Mouse (Mus musculus): ENCODE results near the gene Gjb3. TPM values are rescaled to one million over a fixed set of nuclear protein-coding genes. Genes with fewer than 3 reads are reported as not detected.

Gene Gjb3
- total and polyA plus RNA-seq, 3 experiments: not detected

DNA sequence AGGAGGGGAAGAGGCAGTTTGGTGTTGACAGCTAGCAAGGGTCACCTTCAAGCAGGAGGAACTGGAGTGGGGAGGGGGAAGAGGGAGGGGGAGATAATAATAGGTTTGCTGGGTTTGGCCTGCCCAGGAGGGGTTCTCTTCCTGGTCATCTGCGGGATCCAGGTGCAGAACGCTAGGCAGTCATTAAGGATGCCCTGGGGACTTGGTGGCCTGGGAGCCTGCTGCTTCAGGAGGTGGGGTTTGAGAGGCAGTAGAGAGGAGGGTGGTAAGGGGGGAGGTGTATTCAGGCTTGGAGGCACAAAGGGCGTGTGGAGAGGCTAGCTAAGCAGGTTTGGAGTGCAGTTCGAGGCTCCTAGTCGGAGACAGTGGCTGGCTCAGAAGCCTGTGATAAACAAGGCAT is 34.8 kb upstream of the Gjb3 start:
- Histone ChIP-seq H3K27me3 (replicated peaks) (peaks cover 2% of the 10 kb centered on the region), H3K9ac (ENCODE audit: insufficient read depth, low read depth) (no peak overlapping the region), H3K79me2 (replicated peaks; ENCODE audit: control insufficient read depth, extremely low read depth, insufficient read depth, poor library complexity, severe bottlenecking) (no peaks in the 10 kb centered on the region), H3K36me3 (replicated peaks in 1 of 2; ENCODE audit: control insufficient read depth in 1 of 2, insufficient read depth in 1 of 2, low read length in 1 of 2) (no peaks in the 10 kb centered on the region), H3K4me1 (ENCODE audit: control insufficient read depth in 1 of 2, insufficient read depth in 2 of 2) (peaks cover 0 to 22% of the 10 kb centered on the region in 2 experiments; a peak in 2 of 4 replicates), H3K4me2 (ENCODE audit: insufficient read depth, low read depth, poor library complexity, severe bottlenecking) (no peak overlapping the region), H3K4me3 (replicated peaks in 1 of 3; ENCODE audit: low read depth in 2 of 3, low read length in 2 of 3, poor library complexity in 1 of 3) (no peak overlapping the region), H3K9me3 (replicated peaks; ENCODE audit: low read length) (peaks cover 7% of the 10 kb centered on the region), H3K27ac (ENCODE audit: insufficient read depth, low read depth) (no peak overlapping the region)
- peak; percentile 41 for DNase-seq (ENCODE audit: extremely low read depth)
- dilution Hi-C loops (cut with MboI; ENCODE audit: extremely low pct_ligation_motif_present, extremely low pct_unique_long_range_greater_than_20kb, low sequenced_read_pairs) (no loop called here), in situ Hi-C loops (cut with MboI; ENCODE audit: low pct_ligation_motif_present, low pct_unique_long_range_greater_than_20kb, low sequenced_read_pairs) (loop anchor here (25.0 kb wide), 1 partner anchor 1172 kb away; no protein-coding TSS in a partner anchor)
- TF ChIP-seq TBP (conservative IDR thresholded peaks at IDR 0.05; ENCODE audit: low read depth, low read length) (no peak), POLR2AphosphoS2 (IDR thresholded peaks at IDR 0.05; ENCODE audit: low read depth, low read length) (no peak)

DNA sequence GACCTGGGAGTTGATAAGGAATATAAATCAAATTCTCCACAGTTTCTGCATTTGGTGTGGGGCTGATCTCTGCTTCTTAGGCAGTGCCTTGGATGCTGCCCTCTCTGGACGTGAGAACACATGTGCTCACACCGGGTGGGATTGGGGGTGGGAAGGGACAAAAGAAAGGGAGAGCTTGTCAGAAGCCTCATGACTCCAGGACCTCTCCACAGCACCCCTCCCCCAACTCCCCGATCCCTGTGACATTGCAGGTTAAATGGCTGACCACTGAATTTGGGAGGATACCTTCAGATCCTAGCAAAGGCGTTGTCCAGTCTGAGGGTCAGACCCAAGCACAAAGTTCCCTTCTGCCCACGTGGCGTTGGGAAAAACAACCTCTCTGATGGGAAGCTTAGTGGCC is 33.8 kb upstream of the Gjb3 start:
- no peak overlapping the region for H3K27ac ChIP-seq (ENCODE audit: insufficient read depth, low read depth)

DNA sequence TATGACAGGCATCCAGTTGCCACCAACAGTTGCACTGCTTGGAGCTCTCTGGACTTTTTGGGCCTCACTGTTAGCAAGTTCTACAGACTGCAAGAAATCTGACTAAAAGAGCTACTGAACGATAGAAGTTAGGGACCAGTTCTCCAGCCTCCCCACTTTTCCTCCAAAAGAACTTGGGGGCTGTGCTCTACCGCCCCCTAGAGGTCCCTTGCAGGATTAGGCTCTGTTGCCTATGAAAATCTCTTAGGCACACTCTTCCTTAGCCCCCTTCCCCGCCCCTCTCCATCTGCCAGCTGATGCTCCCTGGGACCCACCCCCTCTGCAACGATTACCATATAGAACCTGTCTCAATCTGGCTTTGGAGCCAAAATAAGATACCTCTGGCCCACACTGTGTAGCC is 32.7 kb upstream of the Gjb3 start:
- H3K4me3 ChIP-seq (replicated peaks in 1 of 3; ENCODE audit: low read depth in 2 of 3, low read length in 2 of 3, poor library complexity in 1 of 3): no peak overlapping the region
- TF ChIP-seq CTCF (conservative IDR thresholded peaks at IDR 0.05 in 1 of 2, IDR thresholded peaks at IDR 0.05 in 1 of 2; ENCODE audit: low read depth in 2 of 2, low read length in 2 of 2) (no peak), TBP (conservative IDR thresholded peaks at IDR 0.05; ENCODE audit: low read depth, low read length) (no peak), POLR2A (IDR thresholded peaks at IDR 0.05; ENCODE audit: low read depth, low read length) (no peak), RCOR1 (conservative IDR thresholded peaks at IDR 0.05; ENCODE audit: low read depth, low read length) (no peak), POLR2AphosphoS2 (IDR thresholded peaks at IDR 0.05; ENCODE audit: low read depth, low read length) (no peak), MEF2A (IDR thresholded peaks at IDR 0.05; ENCODE audit: borderline replicate concordance, low read depth, low read length) (no peak), E2F4 (IDR thresholded peaks at IDR 0.05; ENCODE audit: insufficient replicate concordance, low read depth, low read length) (no peak), TCF12 (IDR thresholded peaks at IDR 0.05; ENCODE audit: low read depth, low read length) (no peak), MXI1 (IDR thresholded peaks at IDR 0.05; ENCODE audit: low read depth, low read length) (no peak), ZNF384 (IDR thresholded peaks at IDR 0.05; ENCODE audit: low read depth, low read length) (no peak), RAD21 (IDR thresholded peaks at IDR 0.05; ENCODE audit: low read depth, low read length) (no peak)
- dilution Hi-C loops (cut with MboI; ENCODE audit: extremely low pct_ligation_motif_present, extremely low pct_unique_long_range_greater_than_20kb, low sequenced_read_pairs): no loop called here
- no peaks in the 10 kb centered on the region for H3K79me2 ChIP-seq (replicated peaks; ENCODE audit: control insufficient read depth, extremely low read depth, insufficient read depth, poor library complexity, severe bottlenecking)
- no peaks in the 10 kb centered on the region for H3K36me3 ChIP-seq (replicated peaks in 1 of 2; ENCODE audit: control insufficient read depth in 1 of 2, insufficient read depth in 1 of 2, low read length in 1 of 2)
- peaks cover 6% of the 10 kb centered on the region for H3K9me3 ChIP-seq (replicated peaks; ENCODE audit: low read length)
- in situ Hi-C loops (cut with MboI; ENCODE audit: low pct_ligation_motif_present, low pct_unique_long_range_greater_than_20kb, low sequenced_read_pairs): loop anchor here (25.0 kb wide), 1 partner anchor 1174 kb away; no protein-coding TSS in a partner anchor
- no peak overlapping the region for H3K27ac ChIP-seq (ENCODE audit: insufficient read depth, low read depth)
- H3K27me3 ChIP-seq (replicated peaks): no peaks in the 10 kb centered on the region
- no peak for DNase-seq (ENCODE audit: extremely low read depth)
- no peak overlapping the region for H3K4me2 ChIP-seq (ENCODE audit: insufficient read depth, low read depth, poor library complexity, severe bottlenecking)
- H3K4me1 ChIP-seq (ENCODE audit: control insufficient read depth in 1 of 2, insufficient read depth in 2 of 2): peaks cover 0 to 22% of the 10 kb centered on the region in 2 experiments; a peak in 2 of 4 replicates
- H3K9ac ChIP-seq (ENCODE audit: insufficient read depth, low read depth): no peak overlapping the region

More for the DNA sequence above, 33.8 kb upstream of the Gjb3 start:
- Histone ChIP-seq H3K9me3 (replicated peaks; ENCODE audit: low read length) (peaks cover 5% of the 10 kb centered on the region), H3K36me3 (replicated peaks in 1 of 2; ENCODE audit: control insufficient read depth in 1 of 2, insufficient read depth in 1 of 2, low read length in 1 of 2) (no peaks in the 10 kb centered on the region), H3K9ac (ENCODE audit: insufficient read depth, low read depth) (no peak overlapping the region), H3K4me2 (ENCODE audit: insufficient read depth, low read depth, poor library complexity, severe bottlenecking) (no peak overlapping the region), H3K4me1 (ENCODE audit: control insufficient read depth in 1 of 2, insufficient read depth in 2 of 2) (peaks cover 0 to 22% of the 10 kb centered on the region in 2 experiments; a peak in 2 of 4 replicates), H3K4me3 (replicated peaks in 1 of 3; ENCODE audit: low read depth in 2 of 3, low read length in 2 of 3, poor library complexity in 1 of 3) (no peak overlapping the region), H3K27me3 (replicated peaks) (peaks cover under 1% of the 10 kb centered on the region), H3K79me2 (replicated peaks; ENCODE audit: control insufficient read depth, extremely low read depth, insufficient read depth, poor library complexity, severe bottlenecking) (no peaks in the 10 kb centered on the region)
- in situ Hi-C loops (cut with MboI; ENCODE audit: low pct_ligation_motif_present, low pct_unique_long_range_greater_than_20kb, low sequenced_read_pairs) (loop anchor here (25.0 kb wide), 1 partner anchor 1173 kb away; no protein-coding TSS in a partner anchor), dilution Hi-C loops (cut with MboI; ENCODE audit: extremely low pct_ligation_motif_present, extremely low pct_unique_long_range_greater_than_20kb, low sequenced_read_pairs) (no loop called here)
- no peak for DNase-seq (ENCODE audit: extremely low read depth)
- no peak for TF ChIP-seq GABPA (IDR thresholded peaks at IDR 0.05; ENCODE audit: insufficient replicate concordance, low read depth, low read length)
- TF ChIP-seq ELF1 (IDR thresholded peaks at IDR 0.05; ENCODE audit: low read depth, low read length): no peak
- no peak for TF ChIP-seq ZNF384 (IDR thresholded peaks at IDR 0.05; ENCODE audit: low read depth, low read length)
- no peak for TF ChIP-seq ZC3H11A (IDR thresholded peaks at IDR 0.05; ENCODE audit: low read depth, low read length)
- TF ChIP-seq MEF2A (IDR thresholded peaks at IDR 0.05; ENCODE audit: borderline replicate concordance, low read depth, low read length): no peak
- no peak for TF ChIP-seq EP300 (IDR thresholded peaks at IDR 0.05; ENCODE audit: low read length)
- no peak for TF ChIP-seq IRF4 (IDR thresholded peaks at IDR 0.05; ENCODE audit: low read depth, low read length)
- TF ChIP-seq USF1 (IDR thresholded peaks at IDR 0.05; ENCODE audit: low read depth, low read length): no peak
- no peak for TF ChIP-seq NELFE (IDR thresholded peaks at IDR 0.05; ENCODE audit: low read depth, low read length)
- no peak for TF ChIP-seq PAX5 (IDR thresholded peaks at IDR 0.05; ENCODE audit: low read length)

Data from CH12.LX (cell line).